Mouse (Mus musculus): ENCODE measurements at regions not wholly inside any gene's neighbourhood (a gene's known extent, or its start where the extent isn't known, plus 50 kb on each side); places are given as distances from the start of the nearest gene placed in this dataset.
"Not testable (repeated sequence)": the region's sequence is repeated elsewhere in the genome, so short reads cannot be mapped to it uniquely, and the experiment has no call there.

GRCm38 (mm10) chrX:75734628-75735302, 140.2 kb downstream of the Pls3 start:
- DNase-seq (ENCODE audit: low read depth) = not testable (repeated sequence)

- DNase-seq (ENCODE audit: low read depth) = not testable (repeated sequence)
Measured at GRCm38 (mm10) chrX:75733651-75734050, 141.3 kb downstream of the Pls3 start.

DNA sequence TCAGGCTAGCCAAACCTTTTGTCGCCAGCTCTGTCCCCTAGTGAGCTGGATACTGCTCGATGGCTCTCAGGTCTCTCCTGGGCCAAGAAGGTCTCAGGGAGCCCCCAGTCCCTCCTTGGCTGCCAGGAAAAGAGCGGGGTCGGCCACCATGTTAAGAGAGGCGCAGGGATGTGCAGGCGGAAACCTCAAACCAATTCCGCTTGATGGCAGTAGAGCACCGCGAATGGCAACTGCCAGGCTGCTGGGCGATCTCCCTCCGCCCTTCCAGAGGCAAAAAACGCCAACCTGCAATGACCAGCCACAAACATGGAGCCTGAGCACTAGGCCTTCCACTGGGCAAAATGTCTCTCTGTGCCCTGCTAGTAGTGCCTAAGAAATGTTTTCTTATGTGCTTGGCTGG, 145.2 kb downstream of the Pls3 start:
- DNase-seq (ENCODE audit: low read depth) = not testable (repeated sequence)

- DNase-seq (ENCODE audit: low read depth) = no peak
Measured at GRCm38 (mm10) chrX:75728507-75728906, 146.5 kb downstream of the Pls3 start.

- DNase-seq (ENCODE audit: low read depth) = not testable (repeated sequence)
Measured at GRCm38 (mm10) chrX:75723542-75723941, 145.5 kb upstream of the Rab39b start.

DNA sequence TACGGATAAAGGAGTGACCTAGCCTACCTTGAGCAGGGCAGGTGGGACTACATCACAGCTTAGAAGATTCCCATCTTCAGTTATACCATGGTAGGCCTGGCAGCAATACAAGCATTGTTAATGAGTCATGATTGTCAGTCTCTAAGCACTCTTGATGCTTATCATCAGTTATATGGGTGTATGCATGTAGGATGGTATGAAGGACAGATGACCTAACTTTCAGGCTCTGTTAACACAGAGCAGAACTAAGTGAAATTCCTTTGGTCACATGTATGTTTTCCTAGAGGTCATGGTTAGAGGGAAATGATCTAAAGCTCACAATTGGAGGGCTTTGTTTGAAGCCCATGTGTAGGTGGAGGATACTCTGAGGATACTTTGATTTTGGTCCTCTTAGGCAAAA, 121.9 kb upstream of the Rab39b start:
- DNase-seq (ENCODE audit: low read depth) = no peak

DNA sequence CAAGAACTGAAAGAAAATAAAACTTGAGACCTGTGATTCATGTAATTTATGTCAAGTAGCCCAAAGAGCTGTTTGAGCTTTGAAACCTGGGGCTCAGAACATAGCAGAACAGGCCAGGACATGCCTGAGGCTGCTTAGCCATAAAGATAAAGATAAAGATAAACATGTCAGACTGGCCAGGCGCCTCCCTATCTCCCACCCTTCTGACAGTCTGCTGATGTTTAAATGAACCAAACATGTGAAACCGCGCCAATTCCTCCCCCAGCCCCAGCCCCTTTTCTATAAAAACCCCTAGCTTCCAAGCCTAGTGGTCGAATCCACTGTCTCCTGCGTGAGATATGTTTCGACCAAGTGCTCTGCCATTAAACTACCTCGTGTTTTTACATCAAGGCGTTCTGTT, 97.2 kb upstream of the Rab39b start:
- DNase-seq (ENCODE audit: low read depth) = not testable (repeated sequence)

DNA sequence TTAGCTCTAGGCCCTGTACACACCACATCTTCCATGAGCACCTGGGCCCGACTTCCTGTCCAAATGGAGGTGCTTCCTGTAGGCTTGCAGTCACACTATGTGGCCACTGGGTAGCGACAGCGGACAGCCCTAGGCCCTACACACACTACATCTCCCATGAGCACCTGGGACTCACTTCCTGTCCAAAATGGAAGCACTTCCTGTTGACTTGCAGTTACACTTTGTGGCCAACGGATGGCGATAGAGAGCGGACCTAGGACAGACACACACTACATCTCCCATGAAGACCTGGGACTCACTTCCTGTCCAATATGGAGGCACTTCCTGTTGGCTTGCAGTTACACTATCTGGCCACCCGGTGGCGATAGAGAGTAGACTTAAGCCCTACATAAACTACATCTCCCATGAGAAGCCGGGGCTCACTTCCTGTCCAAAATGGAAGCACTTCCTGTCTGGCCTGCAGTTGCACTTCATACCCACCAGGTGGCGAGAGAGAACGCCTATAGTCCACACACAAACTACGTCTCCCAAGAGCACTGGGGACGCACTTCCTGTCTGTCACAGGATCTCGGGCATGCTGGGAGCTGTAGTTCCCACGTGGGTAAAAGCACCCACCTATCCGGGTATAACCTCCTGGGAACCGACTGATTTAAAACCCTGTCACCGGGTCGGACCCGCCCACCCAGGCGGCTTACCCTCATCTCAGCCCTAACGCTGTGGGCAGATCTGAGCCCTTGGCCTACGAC, 96.1 kb upstream of the Rab39b start:
- peak; percentile 97 for DNase-seq (ENCODE audit: low read depth)

GRCm38 (mm10) chrX:75673586-75673919, 95.5 kb upstream of the Rab39b start:
- DNase-seq (ENCODE audit: low read depth) = no peak

- DNase-seq (ENCODE audit: low read depth) = no peak
Measured at GRCm38 (mm10) chrX:75672976-75673375, 94.9 kb upstream of the Rab39b start.

DNA sequence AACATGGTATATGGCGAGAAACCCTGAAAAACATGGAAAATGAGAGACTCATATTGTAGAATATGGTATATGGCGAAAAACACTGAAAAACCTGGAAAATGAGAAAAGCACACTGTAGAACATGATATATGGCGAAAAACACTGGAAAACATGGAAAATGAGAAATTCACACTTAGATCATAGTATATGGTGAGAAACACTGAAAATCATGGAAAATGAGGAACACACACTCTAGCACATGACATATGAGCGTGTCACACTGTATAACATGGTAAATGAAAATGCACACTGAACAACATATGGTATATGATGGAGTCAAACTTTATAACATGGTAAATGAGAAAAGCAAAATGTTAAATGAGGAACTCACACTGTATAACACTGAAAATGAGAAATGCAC, 89.6 kb upstream of the Rab39b start:
- no peak for DNase-seq (ENCODE audit: low read depth)

DNA sequence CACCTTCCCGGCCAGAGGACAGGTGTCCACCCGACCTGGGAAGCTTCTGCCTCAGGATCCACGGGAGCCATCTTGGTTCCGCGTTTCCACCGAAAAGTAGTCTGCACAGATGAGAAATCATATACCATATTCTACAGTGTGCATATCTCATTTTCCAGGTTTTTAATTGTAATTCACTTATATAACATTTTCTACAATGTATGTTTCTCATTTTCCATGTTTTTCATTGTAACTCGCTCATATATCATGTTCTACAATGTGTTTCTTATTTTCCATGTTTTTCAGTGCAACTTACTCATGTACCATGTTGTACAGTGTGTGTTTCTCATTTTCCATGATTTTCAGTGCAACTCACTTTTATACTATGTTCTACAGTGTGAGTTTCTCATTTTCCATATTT, 65.4 kb upstream of the Rab39b start:
- DNase-seq (ENCODE audit: low read depth) = no peak

Data from NIH3T3 (cell line).